Mouse (Mus musculus): ENCODE results near the gene Hsd17b13. TPM values are rescaled to one million over a fixed set of nuclear protein-coding genes. Genes with fewer than 3 reads are reported as not detected.

Gene Hsd17b13
- not detected for polyA plus RNA-seq (2015; fragmentation: Illumina TruSeq; extraction: RNeasy Lipid Tissue Mini Kit (QIAGEN cat#74804); ENCODE audit: low read depth, low replicate concordance)

GRCm38 (mm10) chr5:103977297-103977696 lies at the start of gene Hsd17b13:
Hsd17b13 (minus strand) TSS chr5:103977410.

GRCm38 (mm10) chr5:104021597-104022378 lies 44.6 kb upstream of the Hsd17b13 start, which contains the start of gene Hsd17b11:
Hsd17b11 (minus strand) TSS chr5:104021919.

GRCm38 (mm10) chr5:103910748-103911409 lies 66.3 kb downstream of the Hsd17b13 start, which contains the start of gene Klhl8:
Klhl8 (minus strand) TSS chr5:103911259.

Other genes with a start within 250 kb of the Hsd17b13 start
- 26.4 TPM for gene Klhl8, start 66.2 kb downstream of the Hsd17b13 start, polyA plus RNA-seq (2015; fragmentation: Illumina TruSeq; extraction: RNeasy Lipid Tissue Mini Kit (QIAGEN cat#74804); ENCODE audit: low read depth, low replicate concordance)
- gene Hsd17b11, start 44.5 kb upstream of the Hsd17b13 start, polyA plus RNA-seq (2015; fragmentation: Illumina TruSeq; extraction: RNeasy Lipid Tissue Mini Kit (QIAGEN cat#74804); ENCODE audit: low read depth, low replicate concordance) = 53.0 TPM
- gene Nudt9, start 68.9 kb upstream of the Hsd17b13 start, polyA plus RNA-seq (2015; fragmentation: Illumina TruSeq; extraction: RNeasy Lipid Tissue Mini Kit (QIAGEN cat#74804); ENCODE audit: low read depth, low replicate concordance) = 72.6 TPM
- not detected for gene Gm17660, start 100.2 kb upstream of the Hsd17b13 start, polyA plus RNA-seq (2015; fragmentation: Illumina TruSeq; extraction: RNeasy Lipid Tissue Mini Kit (QIAGEN cat#74804); ENCODE audit: low read depth, low replicate concordance)
- gene Sparcl1, start 136.3 kb upstream of the Hsd17b13 start, polyA plus RNA-seq (2015; fragmentation: Illumina TruSeq; extraction: RNeasy Lipid Tissue Mini Kit (QIAGEN cat#74804); ENCODE audit: low read depth, low replicate concordance) = 1,626 TPM
- gene Dspp, start 193.3 kb upstream of the Hsd17b13 start, polyA plus RNA-seq (2015; fragmentation: Illumina TruSeq; extraction: RNeasy Lipid Tissue Mini Kit (QIAGEN cat#74804); ENCODE audit: low read depth, low replicate concordance) = not detected
- 5.6 TPM for gene Dmp1, start 225.2 kb upstream of the Hsd17b13 start, polyA plus RNA-seq (2015; fragmentation: Illumina TruSeq; extraction: RNeasy Lipid Tissue Mini Kit (QIAGEN cat#74804); ENCODE audit: low read depth, low replicate concordance)

Measured in brain, adult 10 weeks (tissue).